ENCODE assay signal across 8 mouse cellular contexts in the genomic region with DNA sequence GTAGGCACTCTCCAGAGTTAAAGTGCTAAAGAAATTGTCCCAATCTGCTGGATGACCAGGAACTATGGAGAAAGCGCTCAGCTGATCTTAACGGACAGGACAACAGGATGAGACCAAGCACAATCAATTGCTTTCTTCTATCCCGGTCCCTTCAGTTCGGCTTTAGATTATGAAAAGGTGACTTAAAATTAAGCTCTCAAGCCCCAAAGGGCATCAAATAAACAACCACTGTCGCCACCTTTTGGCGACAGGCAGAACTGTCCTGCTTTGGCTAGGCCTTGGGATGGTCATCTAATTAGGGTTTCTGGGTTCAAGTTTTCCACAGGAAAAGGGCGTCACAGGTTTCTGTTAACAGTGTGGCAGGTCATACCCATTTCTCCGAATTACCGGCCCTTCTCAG.
A peak's percentile ranks its signal among the peaks of the same experiment; 100 is the strongest.
DNase-seq lines count a peak whose midpoint lies in the region; ATAC-seq and TF ChIP-seq lines count a peak whose summit lies in the region.

No protein-coding gene starts in this region.

- H3K27me3 ChIP-seq in kidney, postnatal 0 days (ENCODE audit: insufficient read depth, low read length) = no peaks in the 10 kb centered on the region
- H3K27me3 ChIP-seq in neural tube, embryonic 11.5 days (ENCODE audit: control insufficient read depth, insufficient read depth, low read length) = no peaks in the 10 kb centered on the region

- no peak overlapping the region for H3K27ac ChIP-seq in kidney, postnatal 0 days
- H3K27ac ChIP-seq in neural tube, embryonic 11.5 days (ENCODE audit: low read depth, low read length) = no peak overlapping the region

- H3K4me2 ChIP-seq in kidney, postnatal 0 days (ENCODE audit: low read length) = no peak overlapping the region
- H3K4me2 ChIP-seq in neural tube, embryonic 11.5 days (ENCODE audit: low read depth) = no peak overlapping the region

- ATAC-seq in kidney, postnatal 0 days (replicated peaks; ENCODE audit: low FRiP score, low read depth) = no peak
- ATAC-seq in neural tube, embryonic 11.5 days (ENCODE audit: insufficient read depth, low FRiP score, low TSS enrichment) = no peak

- intact Hi-C loops in heart, postnatal 10 days (cut with DNase I) = loop anchor here (1.0 to 5.0 kb wide), 2 partner anchors 202 to 228 kb away; no protein-coding TSS in a partner anchor
- intact Hi-C loops in heart, postnatal 25 days (cut with DNase I) = loop anchor here (1.0 to 5.0 kb wide), 2 partner anchors 228 to 328 kb away; no protein-coding TSS in a partner anchor

- peak; percentile 41 to 58 for DNase-seq in heart, postnatal 10 days
- no peak for DNase-seq in heart, postnatal 25 days (ENCODE audit: low spot score)
- peak; percentile 20 for DNase-seq in thymus, postnatal 4 days
- no peak for DNase-seq in thymus, postnatal 36 days
- DNase-seq in cerebellum, adult 9-11 months = peak; percentile 34
- peak; percentile 53 for DNase-seq in kidney, postnatal 0 days (ENCODE audit: low spot score)
- peak; percentile 53 for DNase-seq in neural tube, embryonic 11.5 days (ENCODE audit: low spot score)
- DNase-seq in ovary, adult 18-20 months (ENCODE audit: low spot score) = no peak

- H3K36me3 ChIP-seq in kidney, postnatal 0 days (ENCODE audit: insufficient read depth, low read length) = no peaks in the 10 kb centered on the region
- no peaks in the 10 kb centered on the region for H3K36me3 ChIP-seq in neural tube, embryonic 11.5 days (ENCODE audit: control insufficient read depth, insufficient read depth, low read length)

- H3K4me1 ChIP-seq in kidney, postnatal 0 days (replicated peaks; ENCODE audit: insufficient read depth, low read length) = peaks cover 7% of the 10 kb centered on the region; the same call in 1 of the 2 replicates
- peaks cover 12% of the 10 kb centered on the region; the same call in 1 of the 2 replicates for H3K4me1 ChIP-seq in neural tube, embryonic 11.5 days (ENCODE audit: control insufficient read depth, insufficient read depth, low read length)

- TF ChIP-seq CTCF in kidney, postnatal 0 days (IDR thresholded peaks at IDR 0.05; ENCODE audit: low read depth) = peak; percentile 75

- H3K9me3 ChIP-seq in kidney, postnatal 0 days (replicated peaks; ENCODE audit: low read length) = no peaks in the 10 kb centered on the region
- no peaks in the 10 kb centered on the region for H3K9me3 ChIP-seq in neural tube, embryonic 11.5 days (ENCODE audit: control insufficient read depth, low read length)

- H3K4me3 ChIP-seq in kidney, postnatal 0 days (replicated peaks; ENCODE audit: low read depth, low read length) = no peak overlapping the region
- H3K4me3 ChIP-seq in neural tube, embryonic 11.5 days (ENCODE audit: low read depth, low read length) = no peak overlapping the region

- no peak overlapping the region for H3K9ac ChIP-seq in kidney, postnatal 0 days (ENCODE audit: low read depth, low read length)
- H3K9ac ChIP-seq in neural tube, embryonic 11.5 days (ENCODE audit: low read length) = no peak overlapping the region

- WGBS in kidney, postnatal 0 days = 65% methylated on average over 9 of the region's 9 CpGs
- WGBS in neural tube, embryonic 11.5 days = 58% methylated on average over 9 of the region's 9 CpGs

Comparison
In these comparisons a context has a peak if more than half of its experiments do, and no peak if none do; other contexts are left out.
1. DNase-seq: peak in heart, postnatal 10 days (2 of 2), thymus, postnatal 4 days (single experiment), cerebellum, adult 9-11 months (single experiment), kidney, postnatal 0 days (single experiment) and neural tube, embryonic 11.5 days (single experiment); none in heart, postnatal 25 days (single experiment), thymus, postnatal 36 days (0 of 2) and ovary, adult 18-20 months (single experiment).